Mouse (Mus musculus): Measurements from ENCODE around the gene Gm10639.
"Not testable (repeated sequence)": the region's sequence is repeated elsewhere in the genome, so short reads cannot be mapped to it uniquely, and the experiment has no call there.

The Gm10639 gene

GRCm38 (mm10) chr9:78289723-78290122 lies at the start of gene Gm10639:
Gene Gm10639, plus strand, starts transcription at chr9:78289923.
- not testable (repeated sequence) for DNase-seq

GRCm38 (mm10) chr9:78255683-78256470 lies 33.8 kb upstream of the Gm10639 start:
- DNase-seq = peak; percentile 37 to 69

GRCm38 (mm10) chr9:78256914-78257313 lies 32.8 kb upstream of the Gm10639 start, which contains the start of gene Gm3776:
Gene Gm3776, plus strand, starts transcription at chr9:78257129.
- DNase-seq = not testable (repeated sequence)

- peak; percentile 53 to 57 for DNase-seq
These were observed 30.0 kb upstream of the Gm10639 start for GRCm38 (mm10) chr9:78259688-78260087.

GRCm38 (mm10) chr9:78270945-78271344 lies 18.8 kb upstream of the Gm10639 start:
- DNase-seq = not testable (repeated sequence)

- peak; percentile 70 to 82 for DNase-seq
These were observed 7.6 kb upstream of the Gm10639 start for GRCm38 (mm10) chr9:78282002-78282711.

- DNase-seq = not testable (repeated sequence)
These were observed 660 bp upstream of the Gm10639 start for GRCm38 (mm10) chr9:78289063-78289462.

- DNase-seq = not testable (repeated sequence)
These were observed 2.7 kb downstream of the Gm10639 start for GRCm38 (mm10) chr9:78292462-78292861.

- peak; percentile 4 to 62 for DNase-seq
These were observed 4.0 kb downstream of the Gm10639 start for GRCm38 (mm10) chr9:78293683-78294082.

- DNase-seq = peak in 1 of 2 experiments; percentile 4
These were observed 5.1 kb downstream of the Gm10639 start for GRCm38 (mm10) chr9:78294781-78295180.

GRCm38 (mm10) chr9:78296089-78296488 lies 6.4 kb downstream of the Gm10639 start:
- DNase-seq = peak; percentile 49 to 64

- DNase-seq = no peak
These were observed 8.5 kb downstream of the Gm10639 start for GRCm38 (mm10) chr9:78298232-78298631.

- not testable (repeated sequence) for DNase-seq
These were observed 9.4 kb downstream of the Gm10639 start for GRCm38 (mm10) chr9:78299143-78299542.

- DNase-seq = not testable (repeated sequence)
These were observed 18.4 kb downstream of the Gm10639 start for GRCm38 (mm10) chr9:78308122-78308521.

- no peak for DNase-seq
These were observed 25.0 kb downstream of the Gm10639 start, which contains the start of gene Omt2a for GRCm38 (mm10) chr9:78314696-78315095. Gene Omt2a, minus strand, starts transcription at chr9:78314796.

- no peak for DNase-seq
These were observed 29.8 kb downstream of the Gm10639 start for GRCm38 (mm10) chr9:78319499-78319898.

- DNase-seq = not testable (repeated sequence)
These were observed 37.6 kb downstream of the Gm10639 start, which contains the start of gene Omt2b for GRCm38 (mm10) chr9:78327289-78327688. Gene Omt2b, plus strand, starts transcription at chr9:78327589.

- peak in 1 of 2 experiments; percentile 21 for DNase-seq
These were observed 47.3 kb downstream of the Gm10639 start for GRCm38 (mm10) chr9:78337050-78337449.

GRCm38 (mm10) chr9:78340324-78340723 lies 50.6 kb downstream of the Gm10639 start:
- DNase-seq = peak; percentile 39 to 50

- DNase-seq = peak in 1 of 2 experiments; percentile 41
These were observed 52.8 kb downstream of the Gm10639 start for GRCm38 (mm10) chr9:78342494-78342893.

- peak; percentile 28 to 71 for DNase-seq
These were observed 53.3 kb downstream of the Gm10639 start for GRCm38 (mm10) chr9:78343055-78343454.

GRCm38 (mm10) chr9:78345235-78345634 lies 55.5 kb downstream of the Gm10639 start:
- DNase-seq = not testable (repeated sequence)

GRCm38 (mm10) chr9:78347004-78347403 lies 57.3 kb downstream of the Gm10639 start:
- DNase-seq = peak; percentile 29 to 46
